Mouse (Mus musculus) heart, postnatal 0 days (tissue): ENCODE measurements around the gene Fat3. TPM values are rescaled to one million over a fixed set of nuclear protein-coding genes. Genes with fewer than 3 reads are reported as not detected.

Experiments
- ATAC-seq: fragments of 200-750 bp; cut with Nextera tagmentation; 2 replicates; pipeline ENCODE4 v1.8.0; 2017; ENCODE audit warnings: low read depth, moderate number of reproducible peaks, moderate library complexity; ENCODE audit not compliant: insufficient read depth
- DNase-seq: peaks from one replicate; pipeline ENCODE4 v3.0.0-alpha.2; 2016; ENCODE audit warnings: low spot score
- H3K27ac ChIP-seq: fragments of 300-500 bp; sonication (generic); 2 replicates; pipeline ENCODE4 v1.5.1; 2014; ENCODE audit warnings: low read depth, mild to moderate bottlenecking
- H3K27me3 ChIP-seq: fragments of 300-500 bp; sonication (generic); 2 replicates; pipeline ENCODE4 v1.6.1; 2014; ENCODE audit warnings: low read length, mixed read lengths; ENCODE audit not compliant: control insufficient read depth, insufficient read depth
- H3K36me3 ChIP-seq: fragments of 300-500 bp; sonication (generic); replicated peaks from 2 replicates; pipeline ENCODE4 v1.6.1; 2014; ENCODE audit warnings: low read length, mixed read lengths; ENCODE audit not compliant: control insufficient read depth, insufficient read depth
- H3K4me1 ChIP-seq: fragments of 300-500 bp; sonication (generic); 2 replicates; pipeline ENCODE4 v1.6.1; 2014; ENCODE audit warnings: antibody characterized with exemption; ENCODE audit not compliant: control insufficient read depth, insufficient read depth
- H3K4me2 ChIP-seq: fragments of 300-500 bp; sonication (generic); 2 replicates; pipeline ENCODE4 v1.6.1; 2014; ENCODE audit warnings: low read depth, mild to moderate bottlenecking, low read length, moderate library complexity
- H3K4me3 ChIP-seq: fragments of 300-500 bp; sonication (generic); 2 replicates; pipeline ENCODE4 v1.5.1; 2014; ENCODE audit warnings: low read depth, low read length
- H3K9ac ChIP-seq: fragments of 300-500 bp; sonication (generic); replicated peaks from 2 replicates; pipeline ENCODE4 v1.6.1; 2014; ENCODE audit warnings: low read depth, low read length, mixed read lengths
- H3K9me3 ChIP-seq: fragments of 300-500 bp; sonication (generic); replicated peaks from 2 replicates; pipeline ENCODE4 v1.6.1; 2016; ENCODE audit warnings: low read length; ENCODE audit not compliant: control insufficient read depth
- CTCF ChIP-seq: IDR thresholded peaks from 2 replicates; pipeline ENCODE4 v1.5.1; 2016; ENCODE audit warnings: antibody characterized with exemption, control low read depth, low read depth
- EP300 ChIP-seq: IDR thresholded peaks from 2 replicates; pipeline ENCODE4 v1.6.1; 2016; ENCODE audit warnings: antibody characterized with exemption, low read depth
- WGBS: fragments of 180-500 bp; shearing (Covaris S2); extraction: QIAGEN DNeasy Blood & Tissue Kit; methylation state at CpG from one replicate; pipeline ENCODE4 v1.1.7; 2014; 5-methylcytosine and 5-hydroxymethylcytosine counted together
- polyA plus RNA-seq: library from polyadenylated mRNA; unstranded; fragments of >200 nt; fragmentation: Nextera tagmentation; extraction: Ambion mirVana; gene quantifications from 2 replicates; pipeline ENCODE4 v1.2.1, GENCODE M21; 2015
- total RNA-seq: library from RNA; depleted of rRNA; stranded (reverse); fragments of >200 nt; gene quantifications from 2 replicates; pipeline ENCODE4 v1.2.3, GENCODE M21; 2014; ENCODE audit warnings: low replicate concordance

The Fat3 gene
- total and polyA plus RNA-seq, 2 experiments from 2014 or later, result 0.19 to 2.4 TPM

DNA sequence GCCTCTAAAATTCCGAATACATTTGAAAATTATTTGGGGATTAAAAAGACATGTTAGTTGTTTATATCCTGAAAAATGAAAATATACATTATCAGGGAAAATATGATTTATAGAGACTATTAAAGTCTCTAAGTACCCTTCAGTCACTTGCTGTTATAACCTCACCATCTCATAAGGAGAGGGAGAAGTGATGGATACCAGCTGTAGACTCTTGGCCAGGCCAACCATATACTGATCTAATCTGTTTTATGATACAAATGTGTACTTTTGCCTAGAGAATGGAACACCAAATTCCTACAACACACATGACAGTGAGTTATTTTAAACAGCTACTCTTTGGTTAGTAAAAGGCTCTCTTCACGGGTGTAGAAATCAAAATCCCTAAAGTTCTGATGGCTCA, 208.6 kb downstream of the Fat3 start:
- no peaks in the 10 kb centered on the region for H3K36me3 ChIP-seq
- DNase-seq (no peak), ATAC-seq (no peak)
- 68% methylated on average over 2 of the region's 2 CpGs for WGBS
- H3K4me2 ChIP-seq, result no peak overlapping the region
- no peak overlapping the region for H3K9ac ChIP-seq
- no peak overlapping the region for H3K27ac ChIP-seq
- no peaks in the 10 kb centered on the region for H3K4me1 ChIP-seq
- no peak for TF ChIP-seq CTCF
- TF ChIP-seq EP300, result no peak
- H3K9me3 ChIP-seq, result no peaks in the 10 kb centered on the region
- no peak overlapping the region for H3K4me3 ChIP-seq
- no peaks in the 10 kb centered on the region for H3K27me3 ChIP-seq

GRCm38 (mm10) chr9:16290911-16291310, 210.2 kb downstream of the Fat3 start:
- Histone ChIP-seq H3K27ac (no peak overlapping the region), H3K27me3 (no peaks in the 10 kb centered on the region), H3K9ac (no peak overlapping the region), H3K4me1 (no peaks in the 10 kb centered on the region), H3K4me2 (no peak overlapping the region), H3K4me3 (no peak overlapping the region), H3K36me3 (no peaks in the 10 kb centered on the region), H3K9me3 (no peaks in the 10 kb centered on the region)
- 79% methylated on average over 2 of the region's 2 CpGs for WGBS
- no peak for TF ChIP-seq EP300
- TF ChIP-seq CTCF, result no peak
- no peak for ATAC-seq
- no peak for DNase-seq

DNA sequence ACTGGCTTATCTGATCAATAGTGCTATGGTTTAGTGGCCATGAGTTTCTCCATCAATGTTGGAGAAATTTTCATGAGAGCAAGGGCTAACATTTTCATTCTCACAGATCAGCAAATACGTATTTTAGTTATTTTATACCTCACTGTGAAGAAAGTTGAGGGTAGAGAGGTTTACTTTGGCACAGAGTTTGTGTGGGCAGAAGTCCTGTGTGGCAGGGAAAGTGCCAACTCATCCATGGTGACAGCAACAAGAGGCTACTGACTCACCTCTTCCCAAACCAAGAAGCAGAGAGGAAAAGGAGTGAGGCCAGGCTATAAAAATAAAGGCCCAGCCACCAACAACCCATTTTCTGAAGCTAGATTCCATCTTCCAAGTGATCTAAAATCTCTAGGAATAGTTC, 218.1 kb downstream of the Fat3 start:
- no peaks in the 10 kb centered on the region for H3K27me3 ChIP-seq
- H3K9ac ChIP-seq, result no peak overlapping the region
- ATAC-seq (no peak), DNase-seq (no peak)
- 70% methylated on average over 1 of the region's 1 CpGs for WGBS
- no peak overlapping the region for H3K4me2 ChIP-seq
- H3K27ac ChIP-seq, result no peak overlapping the region
- no peaks in the 10 kb centered on the region for H3K36me3 ChIP-seq
- no peaks in the 10 kb centered on the region for H3K4me1 ChIP-seq
- H3K9me3 ChIP-seq, result no peaks in the 10 kb centered on the region
- no peak for TF ChIP-seq EP300
- TF ChIP-seq CTCF, result no peak
- H3K4me3 ChIP-seq, result no peak overlapping the region

- Histone ChIP-seq H3K4me1 (no peaks in the 10 kb centered on the region), H3K27me3 (no peaks in the 10 kb centered on the region), H3K4me2 (no peak overlapping the region), H3K9me3 (no peaks in the 10 kb centered on the region), H3K36me3 (no peaks in the 10 kb centered on the region), H3K27ac (no peak overlapping the region), H3K9ac (no peak overlapping the region), H3K4me3 (no peak overlapping the region)
- TF ChIP-seq CTCF (no peak), EP300 (no peak)
- DNase-seq, result no peak
- ATAC-seq, result no peak
Observed at GRCm38 (mm10) chr9:16282291-16282804, 218.7 kb downstream of the Fat3 start.

DNA sequence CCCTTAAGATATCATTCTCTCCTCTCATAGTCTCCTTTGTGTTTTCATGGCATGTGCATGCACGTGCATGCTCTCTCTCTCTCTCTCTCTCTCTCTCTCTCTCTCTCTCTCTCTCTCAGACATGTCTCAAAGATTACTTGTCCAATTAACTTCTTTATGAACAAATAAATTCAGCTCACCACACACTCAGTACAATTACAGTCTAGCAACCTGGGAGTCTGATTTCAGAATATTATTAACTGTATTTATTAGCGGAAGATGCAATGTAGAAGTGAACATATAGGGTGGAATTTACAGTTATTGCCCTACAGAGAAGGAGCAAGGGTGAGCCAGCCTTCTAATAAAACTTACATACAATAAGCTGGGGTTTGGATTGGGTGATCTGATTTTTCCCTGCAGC, 225.5 kb downstream of the Fat3 start:
- Histone ChIP-seq H3K36me3 (no peaks in the 10 kb centered on the region), H3K4me2 (no peak overlapping the region), H3K4me1 (no peaks in the 10 kb centered on the region), H3K9ac (no peak overlapping the region), H3K9me3 (no peaks in the 10 kb centered on the region), H3K4me3 (no peak overlapping the region), H3K27ac (no peak overlapping the region), H3K27me3 (no peaks in the 10 kb centered on the region)
- no peak for TF ChIP-seq EP300
- no peak for TF ChIP-seq CTCF
- DNase-seq (no peak), ATAC-seq (no peak)
- 84% methylated on average over 2 of the region's 2 CpGs for WGBS

GRCm38 (mm10) chr9:16274130-16274529, 227.0 kb downstream of the Fat3 start:
- WGBS, result 79% methylated on average over 4 of the region's 4 CpGs
- TF ChIP-seq EP300, result no peak
- no peak for TF ChIP-seq CTCF
- no peak for ATAC-seq
- Histone ChIP-seq H3K4me1 (no peaks in the 10 kb centered on the region), H3K36me3 (no peaks in the 10 kb centered on the region), H3K27ac (no peak overlapping the region), H3K27me3 (no peaks in the 10 kb centered on the region), H3K4me3 (no peak overlapping the region), H3K9ac (no peak overlapping the region), H3K4me2 (no peak overlapping the region), H3K9me3 (no peaks in the 10 kb centered on the region)
- DNase-seq, result no peak
